Mouse (Mus musculus) forebrain, embryonic 10.5 days (tissue): ENCODE measurements around the gene S100a4. TPM values are rescaled to one million over a fixed set of nuclear protein-coding genes. Genes with fewer than 3 reads are reported as not detected.

ENCODE experiments used
- DNase-seq: peaks from one replicate; pipeline ENCODE4 v3.0.0-alpha.2; 2017; ENCODE audit warnings: low spot score; ENCODE audit errors: extremely low spot score
- H3K27ac ChIP-seq: fragments of 300-500 bp; sonication (generic); 2 replicates; pipeline ENCODE4 v1.5.1; 2016; ENCODE audit warnings: mild to moderate bottlenecking
- H3K27me3 ChIP-seq: fragments of 300-500 bp; sonication (generic); 2 replicates; pipeline ENCODE4 v1.6.1; 2016; ENCODE audit warnings: mild to moderate bottlenecking; ENCODE audit not compliant: poor library complexity, severe bottlenecking
- H3K36me3 ChIP-seq: fragments of 300-500 bp; sonication (generic); replicated peaks from 2 replicates; pipeline ENCODE4 v1.6.1; 2016; ENCODE audit warnings: mild to moderate bottlenecking, moderate library complexity
- H3K4me1 ChIP-seq: fragments of 300-500 bp; sonication (generic); 2 replicates; pipeline ENCODE4 v1.6.1; 2016
- H3K4me3 ChIP-seq: fragments of 300-500 bp; sonication (generic); 2 replicates; pipeline ENCODE4 v1.5.1; 2016; ENCODE audit warnings: mild to moderate bottlenecking, moderate library complexity
- H3K9me3 ChIP-seq: fragments of 300-500 bp; sonication (generic); 2 replicates; pipeline ENCODE4 v1.6.1; 2016; ENCODE audit warnings: mild to moderate bottlenecking, moderate library complexity
- WGBS: fragments of 180-500 bp; shearing (Covaris S2); methylation state at CpG from one replicate; pipeline ENCODE4 v1.1.7; 2016; 5-methylcytosine and 5-hydroxymethylcytosine counted together
- polyA plus RNA-seq: library from polyadenylated mRNA; unstranded; fragments of >200 nt; fragmentation: Nextera tagmentation; extraction: Ambion mirVana; gene quantifications from 2 replicates; pipeline ENCODE4 v1.2.1, GENCODE M21; 2016

The S100a4 gene
- polyA plus RNA-seq: 0.47 TPM in 1 of 2 replicates, not detected in the other

GRCm38 (mm10) chr3:90603623-90604022 lies at the start of gene S100a4:
S100a4 (plus strand) TSS chr3:90603771.
- Histone ChIP-seq H3K4me1 (peaks cover 24% of the 10 kb centered on the region), H3K27me3 (no peaks in the 10 kb centered on the region), H3K27ac (peak within 1 kb of the TSS; percentile 62), H3K9me3 (no peaks in the 10 kb centered on the region), H3K36me3 (no peaks in the 10 kb centered on the region), H3K4me3 (no peak within 1 kb of the TSS)
- WGBS: 61% methylated on average over 3 of the region's 3 CpGs
- no peak for DNase-seq

GRCm38 (mm10) chr3:90555954-90556353 lies 47.6 kb upstream of the S100a4 start:
- no peak for DNase-seq
- no peak overlapping the region for H3K27ac ChIP-seq

DNA sequence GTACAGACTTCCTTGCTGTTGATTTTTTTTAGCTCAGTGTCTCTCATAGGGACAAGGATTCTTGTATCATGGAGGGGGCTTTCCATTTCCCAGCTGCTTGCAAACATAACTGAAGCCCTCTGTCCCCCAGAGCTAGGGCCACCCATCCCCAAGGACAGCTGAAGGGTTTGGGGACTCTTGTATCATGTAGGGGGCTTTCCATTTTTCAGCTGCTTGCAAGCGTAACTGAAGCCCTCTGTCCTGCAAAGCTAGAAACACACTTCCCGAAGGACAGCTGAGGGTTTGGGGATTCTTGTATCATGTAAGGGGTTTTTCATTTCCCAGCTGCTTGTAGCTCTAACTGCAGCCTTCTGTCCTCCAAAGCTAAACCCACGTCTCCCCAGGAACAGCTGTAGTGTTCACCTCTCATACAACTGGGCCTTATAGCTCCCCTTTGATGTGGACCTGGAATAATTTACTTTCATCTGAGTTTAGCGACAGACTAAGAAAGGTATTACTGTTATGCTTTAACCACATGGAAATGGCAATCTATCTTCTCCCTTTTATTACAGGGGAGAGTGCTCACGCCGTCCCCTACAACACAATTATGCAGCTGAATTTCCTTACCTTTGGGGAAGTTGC lies 43.5 kb upstream of the S100a4 start, which contains the start of gene S100a3:
Gene S100a3, plus strand, starts transcription at position 571 of the 621 bp plus-strand sequence.
- no peak for DNase-seq

More at GRCm38 (mm10) chr3:90555954-90556353, 47.6 kb upstream of the S100a4 start:
- no peaks in the 10 kb centered on the region for H3K36me3 ChIP-seq
- no peaks in the 10 kb centered on the region for H3K9me3 ChIP-seq
- no peaks in the 10 kb centered on the region for H3K27me3 ChIP-seq
- WGBS: 65% methylated on average over 5 of the region's 5 CpGs
- H3K4me3 ChIP-seq: no peak overlapping the region
- peaks cover 4% of the 10 kb centered on the region; the same call in 1 of the 2 replicates for H3K4me1 ChIP-seq

DNA sequence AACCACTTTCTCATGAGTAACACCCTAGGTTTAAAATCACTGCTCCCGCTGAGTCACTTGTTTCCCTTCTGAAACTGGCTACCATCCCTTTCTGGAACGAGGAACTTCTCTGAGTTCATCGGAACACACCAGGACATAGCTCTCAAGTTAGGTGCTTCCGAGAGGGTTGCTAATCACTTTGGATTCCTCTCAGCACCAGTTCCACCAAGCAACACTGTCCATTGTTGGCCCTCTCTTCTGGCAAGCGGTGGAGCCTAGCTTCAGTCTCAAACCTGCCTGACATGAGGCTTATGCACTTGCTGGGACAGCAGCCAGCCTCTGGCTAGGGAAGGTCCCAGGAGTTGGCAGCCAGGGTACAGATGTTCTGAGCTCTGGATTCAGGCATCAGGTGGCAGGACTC lies 28.9 kb upstream of the S100a4 start:
- DNase-seq: no peak
- Histone ChIP-seq H3K27me3 (no peaks in the 10 kb centered on the region), H3K27ac (no peak overlapping the region), H3K36me3 (no peaks in the 10 kb centered on the region), H3K4me1 (no peaks in the 10 kb centered on the region), H3K9me3 (no peaks in the 10 kb centered on the region), H3K4me3 (no peak overlapping the region)
- WGBS: 88% methylated on average over 5 of the region's 5 CpGs

More for the DNA sequence above, 43.5 kb upstream of the S100a4 start, which contains the start of gene S100a3:
- no peaks in the 10 kb centered on the region for H3K36me3 ChIP-seq
- no peaks in the 10 kb centered on the region for H3K9me3 ChIP-seq
- no peak within 1 kb of the TSS for H3K27ac ChIP-seq
- no peaks in the 10 kb centered on the region for H3K27me3 ChIP-seq
- WGBS: 87% methylated on average over 6 of the region's 6 CpGs
- H3K4me3 ChIP-seq: no peak within 1 kb of the TSS
- H3K4me1 ChIP-seq: peaks cover 4% of the 10 kb centered on the region; the same call in 1 of the 2 replicates

DNA sequence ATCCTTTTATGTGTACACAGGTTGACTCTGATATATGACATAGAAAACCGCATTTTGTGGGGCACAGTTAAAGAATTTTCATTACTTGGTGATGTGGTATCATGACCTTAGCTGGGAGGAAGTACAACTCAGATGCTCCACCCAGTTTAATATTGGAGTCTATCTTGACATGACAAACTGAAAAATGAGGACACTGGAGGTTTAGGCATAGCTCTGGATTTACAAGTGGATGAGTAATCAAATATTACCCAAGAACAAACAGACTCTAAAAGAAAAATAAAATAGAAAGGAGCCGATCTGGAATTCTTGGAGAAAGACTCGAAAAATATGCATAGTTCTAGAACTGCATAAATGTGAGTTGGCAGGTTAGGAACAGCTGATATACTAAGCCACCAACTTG lies 28.3 kb upstream of the S100a4 start:
- H3K9me3 ChIP-seq: no peaks in the 10 kb centered on the region
- H3K4me3 ChIP-seq: no peak overlapping the region
- H3K27ac ChIP-seq: no peak overlapping the region
- 85% methylated on average over 3 of the region's 3 CpGs for WGBS
- no peaks in the 10 kb centered on the region for H3K27me3 ChIP-seq
- DNase-seq: no peak
- no peaks in the 10 kb centered on the region for H3K36me3 ChIP-seq
- no peaks in the 10 kb centered on the region for H3K4me1 ChIP-seq

GRCm38 (mm10) chr3:90576351-90577001 lies 27.1 kb upstream of the S100a4 start:
- Histone ChIP-seq H3K27me3 (no peaks in the 10 kb centered on the region), H3K4me3 (no peak overlapping the region), H3K36me3 (no peaks in the 10 kb centered on the region), H3K27ac (no peak overlapping the region), H3K4me1 (no peaks in the 10 kb centered on the region), H3K9me3 (no peaks in the 10 kb centered on the region)
- DNase-seq: no peak
- WGBS: 84% methylated on average over 10 of the region's 10 CpGs

- Histone ChIP-seq H3K9me3 (no peaks in the 10 kb centered on the region), H3K36me3 (no peaks in the 10 kb centered on the region), H3K4me3 (no peak overlapping the region), H3K4me1 (peaks cover 4% of the 10 kb centered on the region), H3K27ac (no peak overlapping the region), H3K27me3 (no peaks in the 10 kb centered on the region)
- DNase-seq: no peak
- 84% methylated on average over 7 of the region's 7 CpGs for WGBS
Observed at GRCm38 (mm10) chr3:90579433-90579832, 24.1 kb upstream of the S100a4 start.

DNA sequence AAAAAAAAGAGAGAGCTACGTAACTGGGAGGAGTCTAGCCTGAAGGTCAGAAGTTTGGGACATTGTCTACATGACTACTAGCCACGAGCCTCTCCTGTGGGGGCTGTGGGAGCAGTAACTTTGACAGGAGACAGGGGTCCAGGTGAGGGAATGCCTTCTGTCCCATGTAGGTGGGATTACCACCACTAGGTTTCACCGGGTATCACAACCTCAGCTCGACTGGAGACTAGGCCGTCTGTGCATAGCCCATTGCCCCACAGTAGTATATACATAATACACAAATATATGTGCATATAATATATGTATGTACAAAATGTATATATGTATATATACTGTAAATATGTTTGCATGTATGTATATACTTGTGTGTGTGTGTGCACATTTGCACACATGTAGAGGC lies 22.4 kb upstream of the S100a4 start:
- Histone ChIP-seq H3K27me3 (no peaks in the 10 kb centered on the region), H3K9me3 (no peaks in the 10 kb centered on the region), H3K4me3 (no peak overlapping the region), H3K36me3 (no peaks in the 10 kb centered on the region), H3K27ac (no peak overlapping the region), H3K4me1 (peaks cover 4% of the 10 kb centered on the region)
- DNase-seq: no peak
- 91% methylated on average over 5 of the region's 5 CpGs for WGBS

- no peak overlapping the region for H3K27ac ChIP-seq
- WGBS: 87% methylated on average over 1 of the region's 1 CpGs
- no peak for DNase-seq
- H3K4me3 ChIP-seq: no peak overlapping the region
- H3K9me3 ChIP-seq: no peaks in the 10 kb centered on the region
- H3K27me3 ChIP-seq: no peaks in the 10 kb centered on the region
- H3K4me1 ChIP-seq: peaks cover 4% of the 10 kb centered on the region
- H3K36me3 ChIP-seq: no peaks in the 10 kb centered on the region
Observed at GRCm38 (mm10) chr3:90582156-90582555, 21.4 kb upstream of the S100a4 start.

- H3K4me3 ChIP-seq: no peak overlapping the region
- H3K27me3 ChIP-seq: no peaks in the 10 kb centered on the region
- no peaks in the 10 kb centered on the region for H3K9me3 ChIP-seq
- DNase-seq: no peak
- H3K36me3 ChIP-seq: no peaks in the 10 kb centered on the region
- peaks cover 4% of the 10 kb centered on the region for H3K4me1 ChIP-seq
- WGBS: 89% methylated on average over 4 of the region's 4 CpGs
- no peak overlapping the region for H3K27ac ChIP-seq
Observed at GRCm38 (mm10) chr3:90582556-90582955, 21.0 kb upstream of the S100a4 start.

DNA sequence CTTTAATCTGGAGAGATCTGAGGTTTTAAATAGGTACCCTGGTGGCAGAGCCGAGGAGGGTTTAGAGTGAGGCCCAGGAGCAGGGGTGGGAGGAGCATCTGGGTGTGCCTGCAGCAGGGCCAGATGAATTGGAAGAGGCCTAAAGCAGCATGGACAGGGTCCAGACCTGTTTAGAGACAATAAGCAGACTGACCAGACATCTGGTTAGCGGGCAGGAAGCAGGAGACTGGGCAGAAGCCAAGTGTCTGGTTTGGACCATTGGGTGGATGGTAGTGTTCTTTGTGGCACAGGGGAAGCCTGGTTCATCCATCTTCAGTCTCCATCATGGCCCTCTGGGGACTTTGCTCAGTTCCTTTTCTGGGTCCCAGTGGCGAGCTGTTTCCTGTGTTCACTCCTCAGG lies 19.7 kb upstream of the S100a4 start:
- no peaks in the 10 kb centered on the region for H3K9me3 ChIP-seq
- DNase-seq: no peak
- H3K36me3 ChIP-seq: no peaks in the 10 kb centered on the region
- no peak overlapping the region for H3K4me3 ChIP-seq
- WGBS: 60% methylated on average over 3 of the region's 3 CpGs
- no peaks in the 10 kb centered on the region for H3K27me3 ChIP-seq
- no peak overlapping the region for H3K27ac ChIP-seq
- H3K4me1 ChIP-seq: peaks cover 4% of the 10 kb centered on the region

DNA sequence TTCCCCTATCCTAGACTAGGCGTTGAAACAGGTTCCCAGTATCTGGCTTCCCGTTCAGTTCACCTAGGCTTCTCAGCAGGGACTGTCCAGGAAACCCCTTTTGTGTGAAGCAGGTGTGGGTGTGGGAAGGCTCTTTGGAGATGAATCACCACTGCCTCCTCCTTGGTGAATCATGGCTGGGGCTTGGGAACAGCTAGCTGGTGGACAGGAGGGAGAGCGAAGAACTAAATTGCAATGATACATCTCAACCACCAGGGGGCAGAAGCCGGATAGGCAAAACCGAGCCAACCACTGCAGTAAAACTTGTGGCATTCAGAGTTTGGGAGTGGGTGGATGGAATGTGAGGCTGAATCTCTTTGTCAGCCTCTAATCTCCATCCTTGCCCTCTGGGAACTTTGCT lies 18.0 kb upstream of the S100a4 start:
- WGBS: 33% methylated on average over 5 of the region's 5 CpGs
- no peaks in the 10 kb centered on the region for H3K36me3 ChIP-seq
- H3K4me3 ChIP-seq: no peak overlapping the region
- peaks cover 11% of the 10 kb centered on the region for H3K4me1 ChIP-seq
- no peak overlapping the region for H3K27ac ChIP-seq
- no peaks in the 10 kb centered on the region for H3K9me3 ChIP-seq
- no peaks in the 10 kb centered on the region for H3K27me3 ChIP-seq
- peak; percentile 66 for DNase-seq

- no peaks in the 10 kb centered on the region for H3K9me3 ChIP-seq
- 86% methylated on average over 15 of the region's 15 CpGs for WGBS
- no peak overlapping the region for H3K27ac ChIP-seq
- H3K27me3 ChIP-seq: no peaks in the 10 kb centered on the region
- DNase-seq: no peak
- H3K4me3 ChIP-seq: no peak overlapping the region
- peaks cover 13% of the 10 kb centered on the region for H3K4me1 ChIP-seq
- no peaks in the 10 kb centered on the region for H3K36me3 ChIP-seq
Observed at GRCm38 (mm10) chr3:90586016-90586643, 17.4 kb upstream of the S100a4 start.
